8 mouse cellular contexts compared by ENCODE assay signal in the genomic region with DNA sequence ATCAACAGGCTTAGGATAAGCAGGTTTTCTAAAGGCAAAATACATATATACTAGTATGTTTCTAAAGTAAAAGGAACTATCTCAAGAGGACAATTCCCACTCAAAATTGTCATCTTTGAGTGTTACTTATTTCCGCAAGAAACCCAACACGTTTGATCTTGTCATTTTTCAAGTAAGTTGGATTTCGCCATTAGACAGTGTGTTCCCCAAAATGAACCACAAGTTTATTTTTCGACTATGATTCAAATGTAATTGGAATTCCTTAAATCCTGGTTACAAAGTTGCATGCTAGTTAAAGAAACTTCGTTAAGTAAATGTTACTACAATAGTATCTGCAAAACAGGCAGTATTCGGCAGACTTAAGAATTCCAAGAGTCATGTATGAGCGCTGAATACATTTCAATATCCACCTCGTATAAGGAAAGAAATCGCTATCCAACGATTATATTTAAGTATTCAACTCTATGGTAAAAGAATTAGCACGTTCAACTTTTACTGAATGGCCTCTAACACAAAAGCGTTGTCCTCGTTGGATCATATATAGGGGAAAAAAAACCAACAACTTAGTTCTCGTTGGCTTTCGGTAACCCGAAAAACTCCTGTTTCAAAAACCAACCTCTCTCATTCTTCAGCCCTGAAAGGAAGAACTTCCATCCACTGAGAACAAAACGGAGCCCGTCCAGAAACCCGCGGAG.
A peak's percentile ranks its signal among the peaks of the same experiment; 100 is the strongest.
DNase-seq lines count a peak whose midpoint lies in the region; ATAC-seq and TF ChIP-seq lines count a peak whose summit lies in the region.

No protein-coding gene starts in this region.

- peak overlapping the region; percentile 98 for H3K27ac ChIP-seq in lung, embryonic 16.5 days (ENCODE audit: low read length)
- peak overlapping the region; percentile 99 for H3K27ac ChIP-seq in embryonic facial prominence, embryonic 15.5 days (replicated peaks)
- peak overlapping the region; percentile 100 for H3K27ac ChIP-seq in limb, embryonic 11.5 days (replicated peaks; ENCODE audit: low read depth, low read length)
- peak overlapping the region; percentile 98 for H3K27ac ChIP-seq in small intestine, adult 2 months (ENCODE audit: insufficient read depth, low read depth, low read length)

- no peak for DNase-seq in lung, adult 18-20 months
- no peak for DNase-seq in limb, embryonic 11.5 days (ENCODE audit: low spot score)
- DNase-seq in Muller cell, postnatal 12 days (ENCODE audit: inconsistent ontology term) = no peak
- no peak for DNase-seq in cerebellum, postnatal 25 days
- DNase-seq in urinary bladder, postnatal 14 days (ENCODE audit: low spot score) = no peak

- TF ChIP-seq CTCF in small intestine, adult 2 months (IDR thresholded peaks at IDR 0.05; ENCODE audit: extremely low read depth, insufficient read length, insufficient replicate concordance, low read depth, low read length) = no peak

- no peak for ATAC-seq in lung, embryonic 16.5 days (ENCODE audit: low read depth)
- no peak for ATAC-seq in embryonic facial prominence, embryonic 15.5 days (ENCODE audit: insufficient number of reproducible peaks, low FRiP score, low TSS enrichment, low read depth)
- no peak for ATAC-seq in limb, embryonic 11.5 days (ENCODE audit: insufficient number of reproducible peaks, low FRiP score, low TSS enrichment, low read depth)

- peak overlapping the region; percentile 80 for H3K4me3 ChIP-seq in lung, embryonic 16.5 days (ENCODE audit: low read length)
- H3K4me3 ChIP-seq in embryonic facial prominence, embryonic 15.5 days (replicated peaks) = peak overlapping the region; percentile 86
- peak overlapping the region; percentile 74 for H3K4me3 ChIP-seq in limb, embryonic 11.5 days (ENCODE audit: low read depth, low read length)
- H3K4me3 ChIP-seq in small intestine, adult 2 months (ENCODE audit: low read depth, low read length) = peak overlapping the region; percentile 98

- H3K4me1 ChIP-seq in lung, embryonic 16.5 days (replicated peaks; ENCODE audit: control insufficient read depth, insufficient read depth, low read length) = peaks cover 21% of the 10 kb centered on the region
- peaks cover 37% of the 10 kb centered on the region for H3K4me1 ChIP-seq in embryonic facial prominence, embryonic 15.5 days
- peaks cover 28% of the 10 kb centered on the region for H3K4me1 ChIP-seq in limb, embryonic 11.5 days (ENCODE audit: control insufficient read depth, insufficient read depth, low read length)
- H3K4me1 ChIP-seq in small intestine, adult 2 months (ENCODE audit: control insufficient read depth, insufficient read depth, insufficient read length, low read length) = peaks cover 10% of the 10 kb centered on the region; the same call in 1 of the 2 replicates

- peak overlapping the region; percentile 52 for H3K4me2 ChIP-seq in lung, embryonic 16.5 days (ENCODE audit: low read depth, low read length)
- H3K4me2 ChIP-seq in embryonic facial prominence, embryonic 15.5 days (replicated peaks) = peak overlapping the region; percentile 53
- peak overlapping the region; percentile 66 for H3K4me2 ChIP-seq in limb, embryonic 11.5 days (ENCODE audit: low read depth, severe bottlenecking)

- no peaks in the 10 kb centered on the region for H3K9me3 ChIP-seq in lung, embryonic 16.5 days (ENCODE audit: control insufficient read depth, low read length)
- no peaks in the 10 kb centered on the region for H3K9me3 ChIP-seq in embryonic facial prominence, embryonic 15.5 days (replicated peaks)
- no peaks in the 10 kb centered on the region for H3K9me3 ChIP-seq in limb, embryonic 11.5 days (ENCODE audit: control insufficient read depth, low read length)

- 1% methylated on average over 20 of the region's 20 CpGs for WGBS in lung, embryonic 16.5 days
- 1% methylated on average over 20 of the region's 20 CpGs for WGBS in embryonic facial prominence, embryonic 15.5 days
- 5% methylated on average over 20 of the region's 20 CpGs for WGBS in limb, embryonic 11.5 days
- WGBS in small intestine, adult 2 months = 2% methylated on average over 20 of the region's 20 CpGs

- H3K9ac ChIP-seq in lung, embryonic 16.5 days (ENCODE audit: low read length) = peak overlapping the region; percentile 88
- H3K9ac ChIP-seq in embryonic facial prominence, embryonic 15.5 days = peak overlapping the region; percentile 77
- H3K9ac ChIP-seq in limb, embryonic 11.5 days (ENCODE audit: low read length) = peak overlapping the region; percentile 97

- no peaks in the 10 kb centered on the region for H3K27me3 ChIP-seq in lung, embryonic 16.5 days (ENCODE audit: control insufficient read depth, insufficient read depth, low read depth, low read length)
- H3K27me3 ChIP-seq in embryonic facial prominence, embryonic 15.5 days = no peaks in the 10 kb centered on the region
- H3K27me3 ChIP-seq in limb, embryonic 11.5 days (ENCODE audit: control insufficient read depth, insufficient read depth, low read length) = no peaks in the 10 kb centered on the region
- no peaks in the 10 kb centered on the region for H3K27me3 ChIP-seq in small intestine, adult 2 months (ENCODE audit: control insufficient read depth, insufficient read depth, low read length)

- no peak for TF ChIP-seq POLR2A in small intestine, adult 2 months (IDR thresholded peaks at IDR 0.05; ENCODE audit: low read depth, low read length)

- H3K36me3 ChIP-seq in lung, embryonic 16.5 days (ENCODE audit: control insufficient read depth, insufficient read depth, low read length) = no peaks in the 10 kb centered on the region
- H3K36me3 ChIP-seq in embryonic facial prominence, embryonic 15.5 days = no peaks in the 10 kb centered on the region
- H3K36me3 ChIP-seq in limb, embryonic 11.5 days (ENCODE audit: control insufficient read depth, insufficient read depth, low read length) = no peaks in the 10 kb centered on the region
- H3K36me3 ChIP-seq in small intestine, adult 2 months (ENCODE audit: control insufficient read depth, insufficient read depth, low read length) = no peaks in the 10 kb centered on the region
